Mouse (Mus musculus) forebrain, embryonic 10.5 days (tissue): ENCODE data around the gene Tyk2. TPM values are rescaled to one million over a fixed set of nuclear protein-coding genes. Genes with fewer than 3 reads are reported as not detected.
A peak's percentile ranks its signal among the peaks of the same experiment; 100 is the strongest.

Experiments
- DNase-seq: peaks from one replicate; pipeline ENCODE4 v3.0.0-alpha.2; 2017; ENCODE audit warnings: low spot score; ENCODE audit errors: extremely low spot score
- H3K27ac ChIP-seq: fragments of 300-500 bp; sonication (generic); 2 replicates; pipeline ENCODE4 v1.5.1; 2016; ENCODE audit warnings: mild to moderate bottlenecking
- H3K27me3 ChIP-seq: fragments of 300-500 bp; sonication (generic); 2 replicates; pipeline ENCODE4 v1.6.1; 2016; ENCODE audit warnings: mild to moderate bottlenecking; ENCODE audit not compliant: poor library complexity, severe bottlenecking
- H3K36me3 ChIP-seq: fragments of 300-500 bp; sonication (generic); replicated peaks from 2 replicates; pipeline ENCODE4 v1.6.1; 2016; ENCODE audit warnings: mild to moderate bottlenecking, moderate library complexity
- H3K4me1 ChIP-seq: fragments of 300-500 bp; sonication (generic); 2 replicates; pipeline ENCODE4 v1.6.1; 2016
- H3K4me3 ChIP-seq: fragments of 300-500 bp; sonication (generic); 2 replicates; pipeline ENCODE4 v1.5.1; 2016; ENCODE audit warnings: mild to moderate bottlenecking, moderate library complexity
- H3K9me3 ChIP-seq: fragments of 300-500 bp; sonication (generic); 2 replicates; pipeline ENCODE4 v1.6.1; 2016; ENCODE audit warnings: mild to moderate bottlenecking, moderate library complexity
- WGBS: fragments of 180-500 bp; shearing (Covaris S2); methylation state at CpG from one replicate; pipeline ENCODE4 v1.1.7; 2016; 5-methylcytosine and 5-hydroxymethylcytosine counted together
- polyA plus RNA-seq: library from polyadenylated mRNA; unstranded; fragments of >200 nt; fragmentation: Nextera tagmentation; extraction: Ambion mirVana; gene quantifications from 2 replicates; pipeline ENCODE4 v1.2.1, GENCODE M21; 2016

Tyk2 gene
- polyA plus RNA-seq, 1 experiment from 2014 or later = 12.6 TPM

DNA sequence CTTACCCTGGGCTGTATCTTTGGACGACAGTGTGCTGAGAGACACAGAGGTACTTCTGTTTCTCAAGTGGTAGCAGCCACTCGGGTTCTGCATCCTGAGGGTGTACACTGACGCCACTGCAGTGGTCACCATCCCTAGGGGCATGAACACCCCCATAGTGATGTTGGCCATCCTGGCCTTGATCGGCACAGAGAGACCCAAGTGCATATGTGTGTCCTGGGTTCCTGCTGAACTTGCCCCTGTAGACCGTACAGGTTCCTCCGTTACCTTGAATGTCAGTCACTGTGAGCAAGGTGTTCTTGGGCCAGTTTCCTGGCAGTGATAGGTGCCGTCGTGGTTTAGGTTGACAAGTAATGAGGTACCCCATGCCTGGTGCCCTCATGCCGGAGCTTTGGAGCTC is 37.6 kb downstream of the Tyk2 start:
- 94% methylated on average over 9 of the region's 9 CpGs for WGBS

GRCm38 (mm10) chr9:21091707-21092320 is 39.2 kb downstream of the Tyk2 start, which contains the start of the genes Gm38431 and Raver1:
Gene Gm38431 (minus strand): TSS chr9:21091997.
Gene Raver1 (minus strand): TSS chr9:21092008.
- WGBS = under 1% methylated on average over 54 of the region's 54 CpGs
- peak within 1 kb of the TSS; percentile 95 for H3K27ac ChIP-seq
- H3K9me3 ChIP-seq = no peaks in the 10 kb centered on the region
- H3K4me3 ChIP-seq = peak within 1 kb of the TSS; percentile 70
- peaks cover 48% of the 10 kb centered on the region for H3K36me3 ChIP-seq
- peak; percentile 97 for DNase-seq
- no peaks in the 10 kb centered on the region for H3K27me3 ChIP-seq
- peaks cover 29% of the 10 kb centered on the region for H3K4me1 ChIP-seq

More for the DNA sequence above, 37.6 kb downstream of the Tyk2 start:
- DNase-seq = no peak
- H3K4me1 ChIP-seq = peaks cover 29% of the 10 kb centered on the region
- no peak overlapping the region for H3K27ac ChIP-seq
- H3K4me3 ChIP-seq = no peak overlapping the region
- peaks cover 31% of the 10 kb centered on the region for H3K36me3 ChIP-seq
- no peaks in the 10 kb centered on the region for H3K9me3 ChIP-seq
- H3K27me3 ChIP-seq = no peaks in the 10 kb centered on the region

DNA sequence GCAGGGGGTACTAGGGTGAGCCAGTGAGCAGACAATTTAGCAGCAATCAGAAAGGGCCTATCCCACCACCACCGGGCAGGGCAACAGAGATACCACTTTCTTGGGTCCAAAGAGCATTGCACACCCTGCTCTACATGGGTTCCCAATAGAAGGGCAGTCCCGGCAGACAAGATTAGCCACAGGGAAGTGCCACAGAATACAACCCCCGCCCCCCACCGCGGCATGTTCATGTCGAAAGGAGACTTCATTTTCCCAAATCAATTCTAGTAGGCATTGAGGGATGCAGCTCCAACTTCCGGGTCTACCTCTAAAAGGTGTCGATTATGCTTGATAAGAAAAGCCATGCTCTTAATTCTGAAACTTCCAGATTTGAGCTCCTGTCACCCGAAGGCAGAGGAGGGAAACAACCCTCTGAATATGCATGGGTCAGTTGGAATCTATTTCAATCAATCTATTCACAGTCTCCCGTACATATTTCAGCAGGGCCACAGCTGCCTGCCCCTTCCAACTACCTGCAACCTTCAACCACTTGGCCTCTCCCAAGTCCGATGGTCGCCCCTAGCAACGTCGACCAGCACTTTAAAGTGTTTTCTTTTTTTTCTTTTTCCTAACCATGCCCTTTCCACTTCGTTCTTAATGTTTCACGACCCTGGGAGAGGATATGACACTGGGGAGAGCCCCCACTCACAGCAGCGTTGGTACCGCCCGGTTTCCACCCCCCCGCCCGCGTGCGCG is 39.9 kb downstream of the Tyk2 start:
- peak overlapping the region; percentile 95 for H3K27ac ChIP-seq
- no peaks in the 10 kb centered on the region for H3K27me3 ChIP-seq
- no peaks in the 10 kb centered on the region for H3K9me3 ChIP-seq
- H3K4me1 ChIP-seq = peaks cover 29% of the 10 kb centered on the region
- peak overlapping the region; percentile 70 for H3K4me3 ChIP-seq
- DNase-seq = no peak
- 5% methylated on average over 24 of the region's 24 CpGs for WGBS
- H3K36me3 ChIP-seq = peaks cover 54% of the 10 kb centered on the region

GRCm38 (mm10) chr9:21090537-21090936 is 40.5 kb downstream of the Tyk2 start:
- Histone ChIP-seq H3K4me3 (peak overlapping the region; percentile 70), H3K27me3 (no peaks in the 10 kb centered on the region)
- 91% methylated on average over 1 of the region's 1 CpGs for WGBS

GRCm38 (mm10) chr9:21083324-21083723 is 47.7 kb downstream of the Tyk2 start:
- H3K4me1 ChIP-seq = no peaks in the 10 kb centered on the region
- DNase-seq = no peak
- WGBS = 93% methylated on average over 3 of the region's 3 CpGs
- no peak overlapping the region for H3K4me3 ChIP-seq
- peaks cover 100% of the 10 kb centered on the region for H3K36me3 ChIP-seq
- H3K27ac ChIP-seq = no peak overlapping the region
- H3K27me3 ChIP-seq = no peaks in the 10 kb centered on the region
- H3K9me3 ChIP-seq = no peaks in the 10 kb centered on the region

More at GRCm38 (mm10) chr9:21090537-21090936, 40.5 kb downstream of the Tyk2 start:
- H3K4me1 ChIP-seq = peaks cover 24% of the 10 kb centered on the region
- peak overlapping the region; percentile 95 for H3K27ac ChIP-seq
- H3K9me3 ChIP-seq = no peaks in the 10 kb centered on the region
- peaks cover 60% of the 10 kb centered on the region for H3K36me3 ChIP-seq
- DNase-seq = no peak

GRCm38 (mm10) chr9:21081127-21081526 is 49.9 kb downstream of the Tyk2 start:
- Histone ChIP-seq H3K4me3 (no peak overlapping the region), H3K9me3 (no peaks in the 10 kb centered on the region), H3K27me3 (no peaks in the 10 kb centered on the region), H3K27ac (no peak overlapping the region), H3K36me3 (peaks cover 100% of the 10 kb centered on the region), H3K4me1 (no peaks in the 10 kb centered on the region)
- DNase-seq = no peak
- WGBS = 91% methylated on average over 9 of the region's 9 CpGs

GRCm38 (mm10) chr9:21075625-21076024 is 55.4 kb downstream of the Tyk2 start:
- DNase-seq = no peak
- Histone ChIP-seq H3K4me3 (no peak overlapping the region), H3K27ac (no peak overlapping the region), H3K27me3 (no peaks in the 10 kb centered on the region), H3K9me3 (no peaks in the 10 kb centered on the region), H3K4me1 (peaks cover 26% of the 10 kb centered on the region), H3K36me3 (peaks cover 80% of the 10 kb centered on the region)
- WGBS = 83% methylated on average over 3 of the region's 3 CpGs

DNA sequence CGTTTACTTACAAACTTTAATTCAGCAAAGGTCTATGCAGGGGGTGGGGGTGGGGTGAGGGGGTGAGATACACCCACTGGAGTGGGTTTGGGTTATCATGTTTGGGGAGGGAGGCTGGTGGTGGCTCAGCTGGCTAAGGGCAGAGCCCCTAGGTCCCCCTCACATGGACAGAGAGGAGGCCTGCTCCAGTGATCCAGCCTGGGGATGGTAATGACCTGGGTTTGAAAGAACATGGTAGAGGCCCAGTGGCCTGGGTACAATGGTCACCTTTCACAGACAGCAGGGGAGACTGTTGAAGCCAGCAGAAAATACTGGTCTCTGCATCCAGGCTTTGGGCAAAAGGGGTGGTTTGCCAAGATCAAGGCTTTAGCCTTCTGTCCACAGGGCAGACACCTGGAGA is 56.9 kb downstream of the Tyk2 start:
- no peak overlapping the region for H3K27ac ChIP-seq
- no peaks in the 10 kb centered on the region for H3K27me3 ChIP-seq
- no peaks in the 10 kb centered on the region for H3K9me3 ChIP-seq
- WGBS = 85% methylated on average over 1 of the region's 1 CpGs
- DNase-seq = no peak
- H3K4me3 ChIP-seq = peak overlapping the region; percentile 71; the same call in 1 of the 2 replicates
- H3K36me3 ChIP-seq = peaks cover 78% of the 10 kb centered on the region
- peaks cover 26% of the 10 kb centered on the region for H3K4me1 ChIP-seq

DNA sequence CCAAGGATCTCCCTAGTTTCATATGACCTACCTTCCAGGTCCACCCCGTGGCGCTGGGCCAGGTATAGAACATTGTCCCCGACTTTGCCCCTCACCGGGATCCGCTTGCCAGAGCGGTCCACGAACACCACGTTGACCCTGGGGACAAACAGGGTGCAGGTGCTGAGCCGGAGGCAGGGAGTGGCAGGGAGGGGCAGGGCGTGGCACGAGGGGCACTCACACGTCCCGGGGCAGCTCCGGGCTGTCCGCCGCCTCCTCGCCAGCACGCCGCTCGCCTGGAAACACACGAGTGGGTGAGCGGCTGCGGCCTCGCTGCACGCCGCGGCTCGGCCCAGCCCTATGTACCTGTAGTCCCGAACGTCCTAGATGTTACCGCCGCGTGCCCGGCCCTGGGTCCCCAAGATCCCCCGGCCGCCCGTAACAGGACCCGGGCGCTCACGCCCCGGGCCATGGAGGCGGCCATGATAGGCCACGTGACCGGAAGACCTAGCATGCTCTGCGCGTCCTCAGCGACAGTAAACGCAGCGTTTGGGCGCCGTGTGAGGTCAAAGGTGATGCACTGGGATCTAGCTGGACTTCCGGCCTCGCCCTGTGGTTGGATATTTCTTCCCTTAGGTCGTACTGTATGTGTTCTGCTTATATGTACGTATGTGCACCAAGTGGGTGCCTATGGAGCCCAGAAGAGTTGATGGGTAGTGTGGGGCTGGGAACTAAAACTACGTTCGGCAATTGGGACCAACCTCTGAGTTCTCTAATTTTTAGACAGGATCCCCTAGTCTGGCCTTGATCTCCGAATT is 57.8 kb downstream of the Tyk2 start, which contains the start of the genes Gm49373 and Fdx1l:
Gene Gm49373, minus strand, starts transcription at position 53 of the 797 bp plus-strand sequence.
Gene Fdx1l, minus strand, starts transcription at position 571 of the 797 bp plus-strand sequence.
- no peaks in the 10 kb centered on the region for H3K27me3 ChIP-seq
- peak within 1 kb of the TSS; percentile 92 for H3K27ac ChIP-seq
- WGBS = 3% methylated on average over 58 of the region's 58 CpGs
- peak within 1 kb of the TSS; percentile 71 for H3K4me3 ChIP-seq
- no peaks in the 10 kb centered on the region for H3K9me3 ChIP-seq
- peaks cover 74% of the 10 kb centered on the region for H3K36me3 ChIP-seq
- DNase-seq = peak; percentile 88
- H3K4me1 ChIP-seq = peaks cover 26% of the 10 kb centered on the region

GRCm38 (mm10) chr9:21072641-21073040 is 58.4 kb downstream of the Tyk2 start:
- Histone ChIP-seq H3K4me3 (peak overlapping the region; percentile 71), H3K36me3 (peaks cover 74% of the 10 kb centered on the region), H3K27ac (peak overlapping the region; percentile 92), H3K9me3 (no peaks in the 10 kb centered on the region), H3K4me1 (peaks cover 26% of the 10 kb centered on the region), H3K27me3 (no peaks in the 10 kb centered on the region)
- DNase-seq = peak; percentile 22
- WGBS = 16% methylated on average over 4 of the region's 4 CpGs

DNA sequence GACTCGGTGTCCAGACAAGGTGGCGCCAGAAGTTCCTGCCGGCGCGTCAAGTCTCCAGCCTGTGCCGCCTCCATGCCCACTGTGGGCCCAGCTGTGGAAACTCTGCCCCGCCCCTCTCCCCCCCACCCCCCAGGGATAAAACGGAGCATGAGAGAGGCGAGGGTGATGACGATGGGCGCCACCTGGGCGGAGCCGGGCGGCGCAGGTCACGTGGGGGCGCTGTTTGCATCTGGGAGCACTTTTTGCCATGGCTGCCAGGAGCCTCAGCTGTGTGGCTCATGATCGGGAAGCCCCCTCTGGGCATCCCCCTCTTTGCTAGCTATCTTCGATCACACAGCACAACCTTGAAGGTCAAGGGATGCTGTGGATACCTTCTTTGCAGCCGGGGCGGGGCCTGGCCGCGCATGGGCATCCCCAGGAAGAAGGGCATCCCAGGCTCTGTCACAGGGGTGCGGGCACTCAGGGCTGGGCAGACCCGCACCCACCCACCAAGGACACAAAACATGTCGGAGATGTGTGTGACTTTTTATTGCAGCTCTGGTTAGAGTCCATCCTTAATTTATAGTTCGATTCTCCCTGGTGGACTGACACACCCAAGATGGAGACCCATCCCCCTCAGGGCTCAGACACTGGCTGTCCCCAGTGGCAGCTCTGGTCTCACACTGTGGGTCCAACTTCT is 63.9 kb downstream of the Tyk2 start, which contains the start of gene Zglp1:
Gene Zglp1, minus strand, starts transcription at position 88 of the 679 bp plus-strand sequence.
- WGBS = 86% methylated on average over 27 of the region's 27 CpGs
- peaks cover 6% of the 10 kb centered on the region for H3K4me1 ChIP-seq
- H3K4me3 ChIP-seq = no peak within 1 kb of the TSS
- DNase-seq = no peak
- no peak within 1 kb of the TSS for H3K27ac ChIP-seq
- H3K36me3 ChIP-seq = peaks cover 84% of the 10 kb centered on the region
- H3K9me3 ChIP-seq = no peaks in the 10 kb centered on the region
- no peaks in the 10 kb centered on the region for H3K27me3 ChIP-seq

GRCm38 (mm10) chr9:21062928-21063327 is 68.1 kb downstream of the Tyk2 start:
- DNase-seq = no peak
- 93% methylated on average over 2 of the region's 2 CpGs for WGBS

More at GRCm38 (mm10) chr9:21062928-21063327, 68.1 kb downstream of the Tyk2 start:
- Histone ChIP-seq H3K9me3 (no peaks in the 10 kb centered on the region), H3K27ac (no peak overlapping the region), H3K36me3 (peaks cover 58% of the 10 kb centered on the region), H3K27me3 (no peaks in the 10 kb centered on the region), H3K4me1 (no peaks in the 10 kb centered on the region), H3K4me3 (no peak overlapping the region)
